Comparison of ENCODE assay signal across 26 mouse cellular contexts in the genomic region with DNA sequence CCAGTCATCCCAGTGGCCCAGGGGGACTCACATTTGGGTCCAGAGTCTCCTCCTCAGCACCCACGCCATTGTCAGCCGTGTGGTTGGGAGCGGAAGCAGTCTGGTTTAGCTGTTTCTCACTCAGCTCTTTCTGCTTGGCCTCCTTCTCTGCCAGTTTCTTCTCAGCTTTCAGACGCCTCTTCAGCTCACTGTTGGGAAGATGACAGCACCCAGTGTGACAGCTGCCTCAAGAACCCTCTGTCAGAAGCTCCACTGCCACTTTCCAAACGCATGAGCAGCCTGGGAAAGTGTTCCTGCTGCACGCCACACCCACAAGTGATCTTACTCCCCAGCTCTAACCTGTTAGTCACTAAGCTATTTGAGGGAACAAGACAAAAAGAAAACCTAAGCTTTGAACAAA. TPM values are rescaled to one million over a fixed set of nuclear protein-coding genes. Genes with fewer than 3 reads are reported as not detected.
A peak's percentile ranks its signal among the peaks of the same experiment; 100 is the strongest.
DNase-seq lines count a peak whose midpoint lies in the region; TF ChIP-seq lines count a peak whose summit lies in the region.
"Had no signal": no experiment of that assay in that cellular context is flagged by ENCODE, and none has a peak within 500 bp of the region (broad histone marks: within the 10 kb centered on the region; RNA-seq: fewer than 3 reads in every experiment).

No protein-coding gene starts in this region.

- peaks cover 23% of the 10 kb centered on the region for H3K36me3 ChIP-seq in myocyte (ENCODE audit: control insufficient read depth, insufficient read depth)

- no peak overlapping the region for H3ac ChIP-seq in myocyte (ENCODE audit: control insufficient read depth, insufficient read length)

- H3K4me2 ChIP-seq in myocyte (ENCODE audit: low read depth), result peak overlapping the region; percentile 53
- H3K4me2 ChIP-seq: embryonic facial prominence, embryonic 13.5 days; forebrain, embryonic 15.5 days; heart, embryonic 15.5 days; hindbrain, embryonic 15.5 days; intestine, embryonic 15.5 days; liver, embryonic 11.5 days; midbrain, embryonic 13.5 days; neural tube, embryonic 13.5 days had no signal

- no peak overlapping the region for H3K4me3 ChIP-seq in myocyte
- H3K4me3 ChIP-seq: embryonic facial prominence, embryonic 13.5 days; forebrain, embryonic 15.5 days; heart, adult 2 months; heart, embryonic 15.5 days; hindbrain, embryonic 15.5 days; intestine, embryonic 15.5 days; midbrain, embryonic 13.5 days; neural tube, embryonic 13.5 days had no signal

- DNase-seq in gastrocnemius, adult 8-10 months (ENCODE audit: low spot score in 2 of 2), result peak; percentile 30 to 41
- DNase-seq in gastrocnemius, postnatal 36 days, result no peak
- peak; percentile 26 to 40 for DNase-seq in left cerebral cortex, postnatal 14 days (ENCODE audit: low spot score in 2 of 2)
- no peak for DNase-seq in left cerebral cortex, adult 11 months (ENCODE audit: low spot score)
- peak; percentile 74 for DNase-seq in R1 (ENCODE audit: low read depth, low spot score)
- no peak for DNase-seq in heart, adult 11 months
- DNase-seq: adrenal gland, postnatal 14 days; cerebellum, adult 11 months; cerebellum, postnatal 14 days; heart, adult 2 months; heart, postnatal 4 days; kidney, adult 9 months; lung, adult 18-20 months; lung, postnatal 14 days; thymus, postnatal 36 days had no signal

- H3K27me3 ChIP-seq in myocyte (ENCODE audit: control insufficient read depth, insufficient read depth, insufficient read length), result no peaks in the 10 kb centered on the region
- H3K27me3 ChIP-seq: embryonic facial prominence, embryonic 13.5 days; forebrain, embryonic 15.5 days; heart, embryonic 15.5 days; hindbrain, embryonic 15.5 days; intestine, embryonic 15.5 days; midbrain, embryonic 13.5 days; neural tube, embryonic 13.5 days had no signal

- peak; percentile 14 for TF ChIP-seq POLR2A in myocyte (IDR thresholded peaks at IDR 0.05; ENCODE audit: insufficient read length, low read depth)

- peaks cover 42% of the 10 kb centered on the region for H3K79me2 ChIP-seq in myocyte (ENCODE audit: control insufficient read depth, insufficient read depth)

- intact Hi-C loops in gastrocnemius, postnatal 36 days (cut with DNase I), result no loop called here
- intact Hi-C loops in left cerebral cortex, postnatal 14 days (cut with DNase I), result no loop called here

TF ChIP-seq in myocyte, 11 proteins besides CTCF, POLR2A, EP300 and RAD21:
- TF ChIP-seq MYOG (IDR thresholded peaks at IDR 0.05; ENCODE audit: control insufficient read depth in 1 of 3, insufficient read depth in 1 of 3, insufficient read length in 2 of 3, low read depth in 2 of 3) (peak in 2 of 3 experiments; percentile 80 to 89), MYOD1 (IDR thresholded peaks at IDR 0.05; ENCODE audit: control insufficient read depth in 1 of 3, insufficient read length in 2 of 3, low read depth in 2 of 3) (peak; percentile 37 to 74 (median 73)), REST (IDR thresholded peaks at IDR 0.05; ENCODE audit: insufficient read depth, insufficient read length) (no peak)

RNA-seq across cellular contexts. Expression of a gene that starts 5.5 kb away (rescaled TPM):
- 100 to 1,000 TPM; 128 to 150 (median 134) TPM for total RNA-seq in gastrocnemius, adult 8-10 months (2022)
- total RNA-seq in gastrocnemius, postnatal 36 days (2021), result 100 to 1,000 TPM; 101 to 113 TPM
- 10 to 100 TPM; 68.3 to 71.8 TPM for total RNA-seq in left cerebral cortex, postnatal 14 days (2021)
- polyA plus RNA-seq in myocyte (2012; fragmentation: generic; extraction: Trizol), result 199 TPM

RNA-seq across cellular contexts. Expression of a gene that starts 5.6 kb away (rescaled TPM):
- total RNA-seq in gastrocnemius, adult 8-10 months (2022), result 10 to 100 TPM in 1 of 4 experiments, 1 to 10 TPM in 3; 8.6 to 10.6 (median 9.2) TPM
- total RNA-seq in gastrocnemius, postnatal 36 days (2021), result 1 to 10 TPM; 7.5 to 9.3 TPM
- total RNA-seq in left cerebral cortex, postnatal 14 days (2021), result 10 to 100 TPM; 32.2 to 33.8 TPM
- polyA plus RNA-seq in myocyte (2012; fragmentation: generic; extraction: Trizol), result 6.8 TPM

RNA-seq across cellular contexts. Expression of a gene that starts 9.2 kb away (rescaled TPM):
- not detected for total RNA-seq in gastrocnemius, adult 8-10 months (2022)
- total RNA-seq in gastrocnemius, postnatal 36 days (2021), result not detected
- under 1 TPM in 1 of 2 experiments, not detected in 1; 0.22 TPM for total RNA-seq in left cerebral cortex, postnatal 14 days (2021)
- polyA plus RNA-seq in myocyte (2012; fragmentation: generic; extraction: Trizol), result 0.23 TPM
- total RNA-seq: adrenal gland, postnatal 14 days; heart, adult 2 months had no signal
- polyA plus RNA-seq: heart, adult 2 months; large intestine, adult 2 months; small intestine, adult 2 months had no signal

RNA-seq across cellular contexts. Expression of a gene that starts 13.5 kb away (rescaled TPM):
- total RNA-seq in gastrocnemius, adult 8-10 months (2022), result 1 to 10 TPM; 1.7 to 2.5 (median 2.3) TPM
- 1 to 10 TPM; 1.6 to 2.3 TPM for total RNA-seq in gastrocnemius, postnatal 36 days (2021)
- total RNA-seq in left cerebral cortex, postnatal 14 days (2021), result 1 to 10 TPM; 4.8 to 5.2 TPM
- 2.8 TPM for polyA plus RNA-seq in myocyte (2012; fragmentation: generic; extraction: Trizol)

Comparison
In these comparisons a context has a peak if more than half of its experiments do, and no peak if none do; other contexts are left out.
1. DNase-seq: peak in gastrocnemius, adult 8-10 months (2 of 2), left cerebral cortex, postnatal 14 days (2 of 2) and R1 (single experiment); none in gastrocnemius, postnatal 36 days (0 of 2), left cerebral cortex, adult 11 months (single experiment) and heart, adult 11 months (single experiment).